In genomic region chr12:70727496-70728259, GRCm38 (mm10) we compare ENCODE assay signal across 17 mouse cellular contexts.
DNase-seq lines count a peak whose midpoint lies in the region; TF ChIP-seq lines count a peak whose summit lies in the region.
"Had no signal": no experiment of that assay in that cellular context is flagged by ENCODE, and none has a peak within 500 bp of the region (broad histone marks: within the 10 kb centered on the region; RNA-seq: fewer than 3 reads in every experiment).

No protein-coding gene starts in this region.

- no peak for TF ChIP-seq POLR2A in myocyte (IDR thresholded peaks at IDR 0.05; ENCODE audit: insufficient read length, low read depth)

- no peak overlapping the region for H3ac ChIP-seq in myocyte (ENCODE audit: control insufficient read depth, insufficient read length)

- H3K4me2 ChIP-seq in myocyte (ENCODE audit: low read depth), result no peak overlapping the region
- H3K4me2 ChIP-seq: hindbrain, embryonic 12.5 days; intestine, embryonic 15.5 days; lung, embryonic 15.5 days had no signal

- H3K4me3 ChIP-seq in myocyte, result no peak overlapping the region
- H3K4me3 ChIP-seq: embryonic facial prominence, embryonic 10.5 days; hindbrain, embryonic 12.5 days; intestine, embryonic 15.5 days; lung, embryonic 15.5 days had no signal

- H3K79me2 ChIP-seq in myocyte (ENCODE audit: control insufficient read depth, insufficient read depth), result no peaks in the 10 kb centered on the region

- no peaks in the 10 kb centered on the region for H3K36me3 ChIP-seq in myocyte (ENCODE audit: control insufficient read depth, insufficient read depth)
- H3K36me3 ChIP-seq: embryonic facial prominence, embryonic 10.5 days; hindbrain, embryonic 12.5 days; intestine, embryonic 15.5 days; lung, embryonic 15.5 days had no signal

- intact Hi-C loops in heart, postnatal 25 days (cut with DNase I), result no loop called here

- peak; percentile 21 for DNase-seq in embryo, embryonic 10 days (ENCODE audit: low spot score)
- DNase-seq in embryo, embryonic 10.5 days (ENCODE audit: low spot score), result no peak
- peak; percentile 43 to 46 for DNase-seq in heart, adult 9 months (ENCODE audit: low spot score in 2 of 2)
- no peak for DNase-seq in heart, postnatal 25 days (ENCODE audit: low spot score)
- DNase-seq in right cerebral cortex, adult 18-20 months, result peak; percentile 70
- no peak for DNase-seq in right cerebral cortex, postnatal 10 days (ENCODE audit: low spot score in 2 of 2)
- no peak for DNase-seq in layer of hippocampus, adult 11-12 months (ENCODE audit: low spot score)
- DNase-seq: cerebellum, adult 11-12 months; kidney, postnatal 25 days; liver; midbrain, embryonic 14.5 days had no signal

- no peaks in the 10 kb centered on the region for H3K27me3 ChIP-seq in myocyte (ENCODE audit: control insufficient read depth, insufficient read depth, insufficient read length)
- H3K27me3 ChIP-seq: CH12.LX; hindbrain, embryonic 12.5 days; intestine, embryonic 15.5 days; lung, embryonic 15.5 days had no signal

TF ChIP-seq in myocyte, 11 proteins besides CTCF, POLR2A, EP300 and RAD21:
- TF ChIP-seq MYOD1 (IDR thresholded peaks at IDR 0.05; ENCODE audit: control insufficient read depth in 1 of 3, insufficient read length in 2 of 3, low read depth in 2 of 3) (peak in 2 of 3 experiments; percentile 22 to 51), SRF (IDR thresholded peaks at IDR 0.05; ENCODE audit: control insufficient read depth, insufficient read length, low read depth) (no peak)

Comparison
In these comparisons a context has a peak if more than half of its experiments do, and no peak if none do; other contexts are left out.
1. DNase-seq: peak in embryo, embryonic 10 days (single experiment), heart, adult 9 months (2 of 2) and right cerebral cortex, adult 18-20 months (single experiment); none in embryo, embryonic 10.5 days (single experiment), heart, postnatal 25 days (single experiment), right cerebral cortex, postnatal 10 days (0 of 2) and layer of hippocampus, adult 11-12 months (single experiment).